Mouse (Mus musculus): ENCODE measurements around the gene Cyp19a1. TPM values are rescaled to one million over a fixed set of nuclear protein-coding genes. Genes with fewer than 3 reads are reported as not detected.

Cyp19a1 gene
- total RNA-seq (2012; rRNA removed) (not detected in 2 replicates), total RNA-seq (2014; rRNA removed) (not detected in 2 replicates), polyA plus RNA-seq (2012; ENCODE audit: insufficient read length, low read depth) (not detected in 2 replicates)

- no peaks in the 10 kb centered on the region for H3K4me1 ChIP-seq (ENCODE audit: control insufficient read depth in 1 of 2, insufficient read depth in 2 of 2)
- dilution Hi-C loops (cut with MboI; ENCODE audit: extremely low pct_ligation_motif_present, extremely low pct_unique_long_range_greater_than_20kb, low sequenced_read_pairs) = no loop called here
- DNase-seq (ENCODE audit: extremely low read depth) = no peak
Measured at GRCm38 (mm10) chr9:54268010-54268409, at the start of gene Cyp19a1. Gene Cyp19a1 (minus strand): TSS chr9:54268110.

GRCm38 (mm10) chr9:54316363-54316762, 48.5 kb upstream of the Cyp19a1 start:
- Histone ChIP-seq H3K9ac (ENCODE audit: insufficient read depth, low read depth) (no peak overlapping the region), H3K27me3 (replicated peaks) (peaks cover 35% of the 10 kb centered on the region), H3K4me1 (ENCODE audit: control insufficient read depth in 1 of 2, insufficient read depth in 2 of 2) (no peaks in the 10 kb centered on the region), H3K9me3 (replicated peaks; ENCODE audit: low read length) (no peaks in the 10 kb centered on the region), H3K27ac (ENCODE audit: insufficient read depth, low read depth) (no peak overlapping the region), H3K4me2 (ENCODE audit: insufficient read depth, low read depth, poor library complexity, severe bottlenecking) (no peak overlapping the region), H3K4me3 (replicated peaks in 1 of 3; ENCODE audit: low read depth in 2 of 3, low read length in 2 of 3, poor library complexity in 1 of 3) (no peak overlapping the region), H3K36me3 (replicated peaks in 1 of 2; ENCODE audit: control insufficient read depth in 1 of 2, insufficient read depth in 1 of 2, low read length in 1 of 2) (no peaks in the 10 kb centered on the region), H3K79me2 (replicated peaks; ENCODE audit: control insufficient read depth, extremely low read depth, insufficient read depth, poor library complexity, severe bottlenecking) (no peaks in the 10 kb centered on the region)
- DNase-seq (ENCODE audit: extremely low read depth) = no peak
- TF ChIP-seq RAD21 (IDR thresholded peaks at IDR 0.05; ENCODE audit: low read depth, low read length) (peak; percentile 9), CTCF (conservative IDR thresholded peaks at IDR 0.05 in 1 of 2, IDR thresholded peaks at IDR 0.05 in 1 of 2; ENCODE audit: low read depth in 2 of 2, low read length in 2 of 2) (peak in 1 of 2 experiments; percentile 42; a peak in 2 of 4 replicates), MAZ (IDR thresholded peaks at IDR 0.05; ENCODE audit: low read depth, low read length) (no peak), POLR2A (IDR thresholded peaks at IDR 0.05; ENCODE audit: low read depth, low read length) (no peak), ZNF384 (IDR thresholded peaks at IDR 0.05; ENCODE audit: low read depth, low read length) (no peak), SMC3 (IDR thresholded peaks at IDR 0.05; ENCODE audit: low read depth, low read length) (peak; percentile 46), RCOR1 (conservative IDR thresholded peaks at IDR 0.05; ENCODE audit: low read depth, low read length) (no peak), JUND (conservative IDR thresholded peaks at IDR 0.05; ENCODE audit: low read depth, low read length) (no peak), UBTF (IDR thresholded peaks at IDR 0.05; ENCODE audit: low read depth, low read length) (no peak), MAX (IDR thresholded peaks at IDR 0.05; ENCODE audit: low read length) (no peak), ZMIZ1 (IDR thresholded peaks at IDR 0.05; ENCODE audit: low read depth, low read length) (no peak)
- dilution Hi-C loops (cut with MboI; ENCODE audit: extremely low pct_ligation_motif_present, extremely low pct_unique_long_range_greater_than_20kb, low sequenced_read_pairs) (no loop called here), in situ Hi-C loops (cut with MboI; ENCODE audit: low pct_ligation_motif_present, low pct_unique_long_range_greater_than_20kb, low sequenced_read_pairs) (no loop called here)

More at GRCm38 (mm10) chr9:54268010-54268409, at the start of gene Cyp19a1:
- no peaks in the 10 kb centered on the region for H3K36me3 ChIP-seq (replicated peaks in 1 of 2; ENCODE audit: control insufficient read depth in 1 of 2, insufficient read depth in 1 of 2, low read length in 1 of 2)
- no peak for TF ChIP-seq RAD21 (IDR thresholded peaks at IDR 0.05; ENCODE audit: low read depth, low read length)
- H3K27me3 ChIP-seq (replicated peaks) = peaks cover 64% of the 10 kb centered on the region
- no peak within 1 kb of the TSS for H3K27ac ChIP-seq (ENCODE audit: insufficient read depth, low read depth)
- H3K79me2 ChIP-seq (replicated peaks; ENCODE audit: control insufficient read depth, extremely low read depth, insufficient read depth, poor library complexity, severe bottlenecking) = no peaks in the 10 kb centered on the region
- H3K9me3 ChIP-seq (replicated peaks; ENCODE audit: low read length) = no peaks in the 10 kb centered on the region
- H3K4me2 ChIP-seq (ENCODE audit: insufficient read depth, low read depth, poor library complexity, severe bottlenecking) = no peak within 1 kb of the TSS
- no peak within 1 kb of the TSS for H3K9ac ChIP-seq (ENCODE audit: insufficient read depth, low read depth)
- in situ Hi-C loops (cut with MboI; ENCODE audit: low pct_ligation_motif_present, low pct_unique_long_range_greater_than_20kb, low sequenced_read_pairs) = no loop called here
- H3K4me3 ChIP-seq (replicated peaks in 1 of 3; ENCODE audit: low read depth in 2 of 3, low read length in 2 of 3, poor library complexity in 1 of 3) = no peak within 1 kb of the TSS

GRCm38 (mm10) chr9:54308751-54309358, 40.9 kb upstream of the Cyp19a1 start:
- TF ChIP-seq ZNF384 (IDR thresholded peaks at IDR 0.05; ENCODE audit: low read depth, low read length) = no peak
- TF ChIP-seq USF2 (conservative IDR thresholded peaks at IDR 0.05; ENCODE audit: low read depth, low read length) = no peak
- no peak for TF ChIP-seq JUND (conservative IDR thresholded peaks at IDR 0.05; ENCODE audit: low read depth, low read length)
- TF ChIP-seq MAFK (IDR thresholded peaks at IDR 0.05; ENCODE audit: insufficient replicate concordance, low read length) = no peak
- TF ChIP-seq MYC (IDR thresholded peaks at IDR 0.05; ENCODE audit: low read depth, low read length) = no peak
- TF ChIP-seq RCOR1 (conservative IDR thresholded peaks at IDR 0.05; ENCODE audit: low read depth, low read length) = no peak
- no peak for TF ChIP-seq ZMIZ1 (IDR thresholded peaks at IDR 0.05; ENCODE audit: low read depth, low read length)
- no peak for TF ChIP-seq CHD2 (IDR thresholded peaks at IDR 0.05; ENCODE audit: low read length)
- no peak for TF ChIP-seq MXI1 (IDR thresholded peaks at IDR 0.05; ENCODE audit: low read depth, low read length)
- TF ChIP-seq IRF4 (IDR thresholded peaks at IDR 0.05; ENCODE audit: low read depth, low read length) = no peak
- no peak for TF ChIP-seq ZC3H11A (IDR thresholded peaks at IDR 0.05; ENCODE audit: low read depth, low read length)
- DNase-seq (ENCODE audit: extremely low read depth) = no peak
- no peak overlapping the region for H3K4me2 ChIP-seq (ENCODE audit: insufficient read depth, low read depth, poor library complexity, severe bottlenecking)
- peaks cover 35% of the 10 kb centered on the region for H3K27me3 ChIP-seq (replicated peaks)
- no peaks in the 10 kb centered on the region for H3K9me3 ChIP-seq (replicated peaks; ENCODE audit: low read length)
- no peak overlapping the region for H3K9ac ChIP-seq (ENCODE audit: insufficient read depth, low read depth)
- H3K79me2 ChIP-seq (replicated peaks; ENCODE audit: control insufficient read depth, extremely low read depth, insufficient read depth, poor library complexity, severe bottlenecking) = no peaks in the 10 kb centered on the region
- no peaks in the 10 kb centered on the region for H3K36me3 ChIP-seq (replicated peaks in 1 of 2; ENCODE audit: control insufficient read depth in 1 of 2, insufficient read depth in 1 of 2, low read length in 1 of 2)
- dilution Hi-C loops (cut with MboI; ENCODE audit: extremely low pct_ligation_motif_present, extremely low pct_unique_long_range_greater_than_20kb, low sequenced_read_pairs) (no loop called here), in situ Hi-C loops (cut with MboI; ENCODE audit: low pct_ligation_motif_present, low pct_unique_long_range_greater_than_20kb, low sequenced_read_pairs) (no loop called here)
- H3K4me1 ChIP-seq (ENCODE audit: control insufficient read depth in 1 of 2, insufficient read depth in 2 of 2) = 0 out of 4 replicates have a peak, but pooled peaks cover 0 to 2% of the 10 kb centered on the region in 2 experiments
- H3K4me3 ChIP-seq (replicated peaks in 1 of 3; ENCODE audit: low read depth in 2 of 3, low read length in 2 of 3, poor library complexity in 1 of 3) = no peak overlapping the region
- no peak overlapping the region for H3K27ac ChIP-seq (ENCODE audit: insufficient read depth, low read depth)

Measured in CH12.LX (cell line).